Mouse (Mus musculus) liver, embryonic 14.5 days (tissue): ENCODE results near the gene Cfap221. TPM values are rescaled to one million over a fixed set of nuclear protein-coding genes. Genes with fewer than 3 reads are reported as not detected.

Experiments used
- ATAC-seq: fragments of 200-750 bp; cut with Nextera tagmentation; 2 replicates; pipeline ENCODE4 v1.8.0; 2017; ENCODE audit warnings: moderate number of reproducible peaks, mild to moderate bottlenecking, moderate library complexity; ENCODE audit not compliant: insufficient read depth
- DNase-seq, 3 experiments: peaks; one replicate each; pipeline ENCODE4 v3.0.0-alpha.2; 2012 to 2013; ENCODE audit warnings: low read depth in 3 of 3, low spot score in 3 of 3
- H3K27ac ChIP-seq: fragments of 300-500 bp; sonication (generic); 2 replicates; pipeline ENCODE4 v1.5.1; 2014; ENCODE audit warnings: moderate library complexity, mild to moderate bottlenecking, control low read depth, inconsistent platforms
- H3K27me3 ChIP-seq: fragments of 300-500 bp; sonication (generic); 2 replicates; pipeline ENCODE4 v1.6.1; 2014; ENCODE audit warnings: mild to moderate bottlenecking, low read length, moderate library complexity; ENCODE audit not compliant: control insufficient read depth, insufficient read depth
- H3K36me3 ChIP-seq: fragments of 300-500 bp; sonication (generic); replicated peaks from 2 replicates; pipeline ENCODE4 v1.6.1; 2014; ENCODE audit warnings: low read depth; ENCODE audit not compliant: control insufficient read depth, insufficient read depth
- H3K4me1 ChIP-seq, 2 experiments: fragments of 200-500 bp in 1 of 2; fragments of 300-500 bp in 1 of 2; sonication (generic) in 1 of 2; replicated peaks; 2 replicates each; pipeline ENCODE4 v1.6.1; 2012 to 2014; ENCODE audit warnings: antibody characterized with exemption in 1 of 2, inconsistent platforms in 1 of 2, low read length in 1 of 2; ENCODE audit not compliant: control insufficient read depth in 2 of 2, insufficient read depth in 2 of 2
- H3K4me2 ChIP-seq: fragments of 300-500 bp; sonication (generic); 2 replicates; pipeline ENCODE4 v1.6.1; 2014; ENCODE audit warnings: low read depth, mild to moderate bottlenecking, control low read depth, moderate library complexity
- H3K4me3 ChIP-seq, 2 experiments: fragments of 200-500 bp in 1 of 2; fragments of 300-500 bp in 1 of 2; sonication (generic) in 1 of 2; 2 replicates each; pipeline ENCODE4 v1.5.1; 2012 to 2014; ENCODE audit warnings: low read depth in 2 of 2, low read length in 2 of 2, mild to moderate bottlenecking in 2 of 2, control low read depth in 1 of 2, inconsistent platforms in 1 of 2, moderate library complexity in 1 of 2; ENCODE audit not compliant: insufficient read depth in 1 of 2
- H3K9ac ChIP-seq: fragments of 300-500 bp; sonication (generic); replicated peaks from 2 replicates; pipeline ENCODE4 v1.6.1; 2014; ENCODE audit warnings: mild to moderate bottlenecking, control low read depth, moderate library complexity
- H3K9me3 ChIP-seq: fragments of 300-500 bp; sonication (generic); 2 replicates; pipeline ENCODE4 v1.6.1; 2016; ENCODE audit warnings: low read length, mixed read lengths; ENCODE audit not compliant: control insufficient read depth
- CTCF ChIP-seq: IDR thresholded peaks from 2 replicates; pipeline ENCODE4 v1.5.1; 2016; ENCODE audit warnings: antibody characterized with exemption, low read depth, control low read depth
- EP300 ChIP-seq: IDR thresholded peaks from 2 replicates; pipeline ENCODE4 v1.6.1; 2016; ENCODE audit warnings: antibody characterized with exemption, low read depth
- WGBS: fragments of 180-500 bp; shearing (Covaris S2); extraction: QIAGEN DNeasy Blood & Tissue Kit; methylation state at CpG from one replicate; pipeline ENCODE4 v1.1.7; 2014; ENCODE audit not compliant: insufficient replicate concordance; 5-methylcytosine and 5-hydroxymethylcytosine counted together
- polyA plus RNA-seq, 2 experiments: library from polyadenylated mRNA; depleted of rRNA in 1 of 2; stranded (reverse) in 1 of 2; unstranded in 1 of 2; fragments of >200 nt; fragmentation: Nextera tagmentation in 1 of 2; extraction: Ambion mirVana in 1 of 2; gene quantifications; 2 replicates each; pipeline versions ENCODE4 v1.2.1 to v1.2.3; 2012 to 2014

Cfap221 gene
- polyA plus RNA-seq, 2 experiments, result not detected

DNA sequence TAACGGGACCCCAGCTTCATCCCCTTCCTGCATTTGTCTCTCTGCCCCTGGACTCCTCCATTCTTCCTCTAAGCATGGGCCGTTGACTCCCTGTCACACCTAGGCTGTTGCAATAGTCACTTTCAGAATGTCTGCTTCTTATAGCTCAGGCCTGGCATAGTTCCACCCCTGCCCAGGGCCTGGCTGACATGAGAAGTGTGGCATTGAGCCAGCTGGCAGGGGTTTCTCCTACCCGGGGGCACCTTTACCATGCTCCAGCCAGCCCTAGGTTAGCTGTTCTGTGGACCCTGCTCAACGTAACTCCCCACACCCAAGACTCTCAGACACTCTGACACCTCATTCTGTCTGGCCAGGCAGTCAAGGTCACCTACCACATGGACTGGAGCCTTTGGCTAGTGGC is 30.7 kb upstream of the Cfap221 start:
- WGBS, result 55% methylated on average over 4 of the region's 4 CpGs
- no peak overlapping the region for H3K4me3 ChIP-seq
- no peak overlapping the region for H3K27ac ChIP-seq
- no peaks in the 10 kb centered on the region for H3K9me3 ChIP-seq
- H3K36me3 ChIP-seq, result no peaks in the 10 kb centered on the region
- ATAC-seq (no peak), DNase-seq (no peak)
- peaks cover 0 to 9% of the 10 kb centered on the region in 2 experiments; a peak in 2 of 4 replicates for H3K4me1 ChIP-seq
- TF ChIP-seq EP300 (no peak), CTCF (no peak)
- no peak overlapping the region for H3K4me2 ChIP-seq
- no peak overlapping the region for H3K9ac ChIP-seq
- H3K27me3 ChIP-seq, result no peaks in the 10 kb centered on the region

DNA sequence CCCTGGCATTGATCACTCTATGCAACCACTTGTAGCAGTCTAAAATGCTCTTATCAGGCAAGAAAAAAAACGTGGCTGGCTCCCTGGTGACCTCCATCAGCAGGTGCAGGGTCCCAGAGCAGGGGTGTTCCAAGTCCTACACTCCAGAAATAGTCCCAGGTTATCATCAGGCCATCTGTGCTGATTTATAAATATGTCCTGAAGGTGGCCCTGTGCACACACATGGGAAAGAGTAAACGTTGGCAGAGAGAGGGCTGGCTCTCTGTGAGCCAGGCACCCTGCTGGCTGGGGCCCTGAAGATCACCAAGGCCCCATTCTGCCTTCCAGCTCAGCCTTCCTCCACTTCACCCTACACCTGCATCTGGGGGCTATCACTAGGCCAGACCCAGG is 28.0 kb upstream of the Cfap221 start:
- H3K27ac ChIP-seq, result no peak overlapping the region
- no peak overlapping the region for H3K4me2 ChIP-seq
- no peaks in the 10 kb centered on the region for H3K9me3 ChIP-seq
- no peak for TF ChIP-seq EP300
- 0 out of 2 replicates have a peak, but pooled peaks have one; percentile 12 for TF ChIP-seq CTCF
- ATAC-seq, result no peak
- 19% methylated on average over 2 of the region's 2 CpGs for WGBS
- no peak for DNase-seq
- no peak overlapping the region for H3K4me3 ChIP-seq
- no peaks in the 10 kb centered on the region for H3K36me3 ChIP-seq
- H3K9ac ChIP-seq, result no peak overlapping the region
- H3K27me3 ChIP-seq, result no peaks in the 10 kb centered on the region
- H3K4me1 ChIP-seq, result peaks cover 0 to 9% of the 10 kb centered on the region in 2 experiments; a peak in 2 of 4 replicates

- ATAC-seq (no peak), DNase-seq (no peak)
- Histone ChIP-seq H3K9me3 (no peaks in the 10 kb centered on the region), H3K9ac (no peak overlapping the region), H3K4me1 (peaks cover 0 to 9% of the 10 kb centered on the region in 2 experiments; a peak in 2 of 4 replicates), H3K27me3 (no peaks in the 10 kb centered on the region), H3K4me2 (no peak overlapping the region), H3K27ac (no peak overlapping the region), H3K4me3 (no peak overlapping the region), H3K36me3 (no peaks in the 10 kb centered on the region)
- 48% methylated on average over 10 of the region's 10 CpGs for WGBS
- TF ChIP-seq CTCF (no peak), EP300 (no peak)
Measured at GRCm38 (mm10) chr1:120024331-120025049, 27.5 kb upstream of the Cfap221 start.

- 74% methylated on average over 17 of the region's 17 CpGs for WGBS
- DNase-seq (no peak), ATAC-seq (no peak)
- H3K4me3 ChIP-seq, result no peak overlapping the region
- H3K9me3 ChIP-seq, result no peaks in the 10 kb centered on the region
- no peak overlapping the region for H3K27ac ChIP-seq
- no peaks in the 10 kb centered on the region for H3K36me3 ChIP-seq
- TF ChIP-seq EP300 (no peak), CTCF (no peak)
- H3K4me1 ChIP-seq, result peaks cover 0 to 9% of the 10 kb centered on the region in 2 experiments; a peak in 2 of 4 replicates
- H3K27me3 ChIP-seq, result no peaks in the 10 kb centered on the region
- H3K9ac ChIP-seq, result no peak overlapping the region
- H3K4me2 ChIP-seq, result no peak overlapping the region
Measured at GRCm38 (mm10) chr1:120021951-120022350, 24.9 kb upstream of the Cfap221 start.

- no peak overlapping the region for H3K9ac ChIP-seq
- WGBS, result 35% methylated on average over 7 of the region's 7 CpGs
- TF ChIP-seq CTCF, result no peak
- TF ChIP-seq EP300, result no peak
- H3K27me3 ChIP-seq, result no peaks in the 10 kb centered on the region
- ATAC-seq, result no peak
- no peaks in the 10 kb centered on the region for H3K9me3 ChIP-seq
- no peak overlapping the region for H3K4me3 ChIP-seq
- H3K4me1 ChIP-seq, result peaks cover 0 to 9% of the 10 kb centered on the region in 2 experiments; a peak in 2 of 4 replicates
- H3K27ac ChIP-seq, result no peak overlapping the region
- H3K36me3 ChIP-seq, result no peaks in the 10 kb centered on the region
- no peak for DNase-seq
- H3K4me2 ChIP-seq, result no peak overlapping the region
Measured at GRCm38 (mm10) chr1:120020322-120020897, 23.4 kb upstream of the Cfap221 start.
